Mouse (Mus musculus) hindbrain, embryonic 12.5 days (tissue): ENCODE results near the gene Aoc1. TPM values are rescaled to one million over a fixed set of nuclear protein-coding genes. Genes with fewer than 3 reads are reported as not detected.

ENCODE experiments used
- ATAC-seq: fragments of 200-750 bp; cut with Nextera tagmentation; 2 replicates; pipeline ENCODE4 v1.8.0; 2017; ENCODE audit warnings: moderate TSS enrichment; ENCODE audit not compliant: low FRiP score
- H3K27ac ChIP-seq: fragments of 300-500 bp; sonication (generic); 2 replicates; pipeline ENCODE4 v1.5.1; 2016; ENCODE audit warnings: mild to moderate bottlenecking
- H3K27me3 ChIP-seq: fragments of 300-500 bp; sonication (generic); 2 replicates; pipeline ENCODE4 v1.6.1; 2016; ENCODE audit warnings: mild to moderate bottlenecking
- H3K36me3 ChIP-seq: fragments of 300-500 bp; sonication (generic); 2 replicates; pipeline ENCODE4 v1.6.1; 2016; ENCODE audit warnings: mild to moderate bottlenecking
- H3K4me1 ChIP-seq: fragments of 300-500 bp; sonication (generic); 2 replicates; pipeline ENCODE4 v1.6.1; 2016
- H3K4me2 ChIP-seq: fragments of 300-500 bp; sonication (generic); replicated peaks from 2 replicates; pipeline ENCODE4 v1.6.1; 2016; ENCODE audit warnings: mild to moderate bottlenecking
- H3K4me3 ChIP-seq: fragments of 300-500 bp; sonication (generic); 2 replicates; pipeline ENCODE4 v1.5.1; 2016; ENCODE audit warnings: mild to moderate bottlenecking
- H3K9ac ChIP-seq: fragments of 300-500 bp; sonication (generic); 2 replicates; pipeline ENCODE4 v1.6.1; 2016; ENCODE audit warnings: mild to moderate bottlenecking, moderate library complexity
- H3K9me3 ChIP-seq: fragments of 300-500 bp; sonication (generic); replicated peaks from 2 replicates; pipeline ENCODE4 v1.6.1; 2016; ENCODE audit warnings: mild to moderate bottlenecking
- WGBS: fragments of 180-500 bp; shearing (Covaris S2); methylation state at CpG from one replicate; pipeline ENCODE4 v1.1.7; 2016; 5-methylcytosine and 5-hydroxymethylcytosine counted together
- polyA plus RNA-seq: library from polyadenylated mRNA; unstranded; fragments of >200 nt; fragmentation: Nextera tagmentation; extraction: Ambion mirVana; gene quantifications from 2 replicates; pipeline ENCODE4 v1.2.1, GENCODE M21; 2016

Aoc1 gene
- polyA plus RNA-seq, 1 experiment from 2014 or later: not detected

GRCm38 (mm10) chr6:48949596-48949995 is 76.9 kb downstream of the Aoc1 start:
- H3K4me1 ChIP-seq: no peaks in the 10 kb centered on the region
- 82% methylated on average over 2 of the region's 2 CpGs for WGBS
- ATAC-seq: no peak
- H3K27me3 ChIP-seq: no peaks in the 10 kb centered on the region
- H3K36me3 ChIP-seq: no peaks in the 10 kb centered on the region
- H3K27ac ChIP-seq: no peak overlapping the region
- H3K9ac ChIP-seq: no peak overlapping the region
- H3K9me3 ChIP-seq: no peaks in the 10 kb centered on the region
- no peak overlapping the region for H3K4me2 ChIP-seq
- H3K4me3 ChIP-seq: no peak overlapping the region

DNA sequence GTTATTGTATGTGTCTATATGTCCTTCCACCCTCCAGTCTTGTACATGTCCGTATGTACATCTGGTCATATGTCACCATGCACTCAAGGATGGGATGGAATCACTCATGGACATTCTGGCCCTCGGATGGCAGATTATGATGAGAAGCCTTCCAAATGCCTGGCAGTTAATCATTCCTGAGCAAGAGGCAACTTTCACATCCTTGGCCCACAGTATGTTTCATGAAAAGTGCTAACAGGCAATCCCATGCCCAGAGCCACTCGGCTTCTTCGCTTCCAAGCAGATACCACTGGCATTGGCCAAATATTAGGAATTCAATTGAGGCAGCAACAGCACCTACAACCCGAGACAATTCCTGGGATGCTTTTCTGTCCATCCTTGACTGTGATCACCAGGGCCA is 78.0 kb downstream of the Aoc1 start:
- H3K27ac ChIP-seq: no peak overlapping the region
- H3K4me3 ChIP-seq: no peak overlapping the region
- H3K36me3 ChIP-seq: no peaks in the 10 kb centered on the region
- H3K9me3 ChIP-seq: no peaks in the 10 kb centered on the region
- ATAC-seq: no peak
- no peak overlapping the region for H3K4me2 ChIP-seq
- H3K27me3 ChIP-seq: no peaks in the 10 kb centered on the region
- H3K4me1 ChIP-seq: no peaks in the 10 kb centered on the region
- H3K9ac ChIP-seq: no peak overlapping the region
- 88% methylated on average over 5 of the region's 5 CpGs for WGBS

DNA sequence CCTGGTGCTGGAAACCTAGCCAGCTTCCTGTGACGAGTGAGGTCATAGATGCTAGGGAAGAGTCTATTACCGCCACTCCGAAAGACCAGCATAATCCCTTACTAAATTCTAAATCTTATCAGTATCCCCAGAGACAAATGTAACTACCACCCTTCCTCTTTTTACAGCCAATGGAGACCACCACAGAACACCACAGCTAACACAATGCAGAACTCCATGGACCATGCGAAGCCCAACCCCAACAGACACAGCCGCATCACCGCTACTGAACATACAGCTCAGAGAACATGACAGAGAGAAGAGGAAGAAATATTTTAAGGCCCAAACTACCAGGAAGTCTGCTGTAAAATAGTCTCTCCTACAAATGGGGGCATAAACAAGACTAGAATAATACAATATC is 78.9 kb downstream of the Aoc1 start:
- H3K36me3 ChIP-seq: no peaks in the 10 kb centered on the region
- H3K9me3 ChIP-seq: no peaks in the 10 kb centered on the region
- H3K27me3 ChIP-seq: no peaks in the 10 kb centered on the region
- no peak for ATAC-seq
- no peak overlapping the region for H3K9ac ChIP-seq
- 92% methylated on average over 6 of the region's 6 CpGs for WGBS
- no peaks in the 10 kb centered on the region for H3K4me1 ChIP-seq
- H3K4me3 ChIP-seq: no peak overlapping the region
- H3K4me2 ChIP-seq: no peak overlapping the region
- H3K27ac ChIP-seq: no peak overlapping the region

- Histone ChIP-seq H3K4me3 (no peak overlapping the region), H3K9ac (no peak overlapping the region), H3K4me2 (no peak overlapping the region), H3K9me3 (no peaks in the 10 kb centered on the region), H3K27me3 (no peaks in the 10 kb centered on the region), H3K27ac (no peak overlapping the region), H3K4me1 (no peaks in the 10 kb centered on the region), H3K36me3 (no peaks in the 10 kb centered on the region)
- ATAC-seq: no peak
- WGBS: 89% methylated on average over 5 of the region's 5 CpGs
These were observed 80.5 kb downstream of the Aoc1 start for GRCm38 (mm10) chr6:48953220-48953619.

DNA sequence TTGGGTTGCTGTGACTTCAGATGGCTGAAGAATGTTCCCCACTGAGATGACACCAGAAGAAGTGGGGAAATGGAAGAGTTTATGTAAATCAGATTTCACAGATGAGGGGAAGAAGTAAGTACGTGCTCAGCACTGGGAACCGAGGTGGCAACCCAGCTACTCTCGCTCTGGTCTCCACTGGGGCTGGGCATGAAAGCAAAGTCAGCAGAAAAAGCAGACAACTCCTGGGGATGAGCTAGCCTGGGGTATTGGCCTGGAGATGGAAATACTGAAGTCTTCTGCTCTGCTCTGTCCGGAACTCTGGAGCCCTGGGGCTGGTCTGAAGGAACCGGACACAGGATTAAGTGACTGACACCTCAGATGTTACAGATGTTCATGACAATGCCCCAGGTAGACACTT is 81.5 kb downstream of the Aoc1 start:
- no peak overlapping the region for H3K4me3 ChIP-seq
- H3K4me1 ChIP-seq: no peaks in the 10 kb centered on the region
- no peak overlapping the region for H3K9ac ChIP-seq
- H3K27me3 ChIP-seq: no peaks in the 10 kb centered on the region
- ATAC-seq: no peak
- no peak overlapping the region for H3K27ac ChIP-seq
- H3K4me2 ChIP-seq: no peak overlapping the region
- H3K9me3 ChIP-seq: no peaks in the 10 kb centered on the region
- 76% methylated on average over 5 of the region's 5 CpGs for WGBS
- no peaks in the 10 kb centered on the region for H3K36me3 ChIP-seq

- no peak for ATAC-seq
- no peak overlapping the region for H3K27ac ChIP-seq
- H3K4me2 ChIP-seq: no peak overlapping the region
- no peak overlapping the region for H3K4me3 ChIP-seq
- H3K9ac ChIP-seq: no peak overlapping the region
- H3K9me3 ChIP-seq: no peaks in the 10 kb centered on the region
- no peaks in the 10 kb centered on the region for H3K4me1 ChIP-seq
- no peaks in the 10 kb centered on the region for H3K36me3 ChIP-seq
- H3K27me3 ChIP-seq: no peaks in the 10 kb centered on the region
- 54% methylated on average over 1 of the region's 1 CpGs for WGBS
These were observed 82.2 kb downstream of the Aoc1 start for GRCm38 (mm10) chr6:48954946-48955345.

GRCm38 (mm10) chr6:48956785-48957184 is 84.1 kb downstream of the Aoc1 start:
- Histone ChIP-seq H3K27me3 (no peaks in the 10 kb centered on the region), H3K4me3 (no peak overlapping the region), H3K36me3 (no peaks in the 10 kb centered on the region), H3K4me1 (no peaks in the 10 kb centered on the region), H3K4me2 (no peak overlapping the region), H3K9me3 (no peaks in the 10 kb centered on the region), H3K9ac (no peak overlapping the region), H3K27ac (no peak overlapping the region)
- no peak for ATAC-seq
- WGBS: 93% methylated on average over 4 of the region's 4 CpGs

GRCm38 (mm10) chr6:48958053-48958452 is 85.4 kb downstream of the Aoc1 start:
- 71% methylated on average over 1 of the region's 1 CpGs for WGBS
- H3K4me2 ChIP-seq: no peak overlapping the region
- H3K27me3 ChIP-seq: no peaks in the 10 kb centered on the region
- no peak for ATAC-seq
- H3K36me3 ChIP-seq: no peaks in the 10 kb centered on the region
- no peaks in the 10 kb centered on the region for H3K9me3 ChIP-seq
- H3K4me3 ChIP-seq: no peak overlapping the region
- no peak overlapping the region for H3K27ac ChIP-seq
- H3K4me1 ChIP-seq: no peaks in the 10 kb centered on the region
- no peak overlapping the region for H3K9ac ChIP-seq

Other genes starting within 250 kb of the Aoc1 start
- 2.6 and 3.1 TPM in 2 replicates for gene AI854703, start 246.1 kb upstream of the Aoc1 start, polyA plus RNA-seq
- 1.0 and 1.1 TPM in 2 replicates for gene Gimap8, start 225.7 kb upstream of the Aoc1 start, polyA plus RNA-seq
- 3.7 and 4.4 TPM in 2 replicates for gene Gimap9, start 196.8 kb upstream of the Aoc1 start, polyA plus RNA-seq
- 4.2 and 5.4 TPM in 2 replicates for gene Gimap4, start 188.3 kb upstream of the Aoc1 start, polyA plus RNA-seq
- gene Gimap6, start 164.7 kb upstream of the Aoc1 start, polyA plus RNA-seq: 8.5 and 9.6 TPM in 2 replicates
- gene Gm28053, start 154.3 kb upstream of the Aoc1 start, polyA plus RNA-seq: 1.7 TPM in 1 of 2 replicates, not detected in the other
- gene Gimap7, start 154.3 kb upstream of the Aoc1 start, polyA plus RNA-seq: not detected in 2 replicates
- gene Gimap1, start 133.8 kb upstream of the Aoc1 start, polyA plus RNA-seq: 5.4 and 6.7 TPM in 2 replicates
- gene Gimap5, start 126.7 kb upstream of the Aoc1 start, polyA plus RNA-seq: 0.97 and 1.6 TPM in 2 replicates
- gene Gimap3, start 102.0 kb upstream of the Aoc1 start, polyA plus RNA-seq: not detected in 2 replicates
- 26.5 and 28.5 TPM in 2 replicates for gene Tmem176a, start 32.0 kb upstream of the Aoc1 start, polyA plus RNA-seq
- gene Tmem176b, start 31.4 kb upstream of the Aoc1 start, polyA plus RNA-seq: 114 and 118 TPM in 2 replicates
- gene 1600015I10Rik, start 57.0 kb downstream of the Aoc1 start, polyA plus RNA-seq: not detected in 2 replicates
- not detected in 2 replicates for gene Doxl2, start 102.1 kb downstream of the Aoc1 start, polyA plus RNA-seq
- not detected in 2 replicates for gene Svs1, start 114.0 kb downstream of the Aoc1 start, polyA plus RNA-seq
- gene Gpnmb, start 163.7 kb downstream of the Aoc1 start, polyA plus RNA-seq: 0.31 and 0.65 TPM in 2 replicates
- gene Malsu1, start 200.9 kb downstream of the Aoc1 start, polyA plus RNA-seq: 63.6 and 67.7 TPM in 2 replicates